26 mouse cellular contexts compared by ENCODE assay signal in genomic region chr1:36608211-36608610, GRCm38 (mm10). TPM values are rescaled to one million over a fixed set of nuclear protein-coding genes. Genes with fewer than 3 reads are reported as not detected.
DNase-seq lines count a peak whose midpoint lies in the region; ATAC-seq and TF ChIP-seq lines count a peak whose summit lies in the region.
"Had no signal": no experiment of that assay in that cellular context is flagged by ENCODE, and none has a peak within 500 bp of the region (broad histone marks: within the 10 kb centered on the region; RNA-seq: fewer than 3 reads in every experiment).

No protein-coding gene starts in this region.

- no peaks in the 10 kb centered on the region; the same call in 1 of the 2 replicates for H3K4me1 ChIP-seq in midbrain, embryonic 11.5 days (ENCODE audit: control insufficient read depth, insufficient read depth, low read length)
- 0 out of 2 replicates have a peak, but pooled peaks cover 2% of the 10 kb centered on the region for H3K4me1 ChIP-seq in midbrain, postnatal 0 days (ENCODE audit: insufficient read depth, low read length)
- H3K4me1 ChIP-seq in embryonic facial prominence, embryonic 15.5 days, result peaks cover 56% of the 10 kb centered on the region
- H3K4me1 ChIP-seq in intestine, postnatal 0 days (replicated peaks; ENCODE audit: control insufficient read depth, insufficient read depth, low read length), result peaks cover 3% of the 10 kb centered on the region
- H3K4me1 ChIP-seq: liver, embryonic 15.5 days had no signal

- DNase-seq in midbrain, embryonic 11.5 days (ENCODE audit: low spot score, missing footprints), result peak; percentile 57
- no peak for DNase-seq in midbrain, postnatal 0 days (ENCODE audit: low spot score)
- no peak for DNase-seq in gastrocnemius, adult 8-10 months (ENCODE audit: low spot score in 2 of 2)
- DNase-seq in c-Kit-positive CD71-positive TER-119-positive erythroid progenitor cells, embryonic 14.5 days (ENCODE audit: low spot score), result no peak
- DNase-seq: adrenal gland, adult 8-10 months; B cell, adult 2 months; cerebellum, adult 8-10 months; cerebellum, postnatal 25 days; forebrain, postnatal 0 days; gastrocnemius, postnatal 10 days; kidney, adult 11 months; kidney, postnatal 14 days; lung, embryonic 14.5 days; thymus, postnatal 14 days had no signal

- H3K9me3 ChIP-seq in midbrain, embryonic 11.5 days (ENCODE audit: control insufficient read depth, low read length), result no peaks in the 10 kb centered on the region
- H3K9me3 ChIP-seq in midbrain, postnatal 0 days (ENCODE audit: low read length), result no peaks in the 10 kb centered on the region
- no peaks in the 10 kb centered on the region for H3K9me3 ChIP-seq in embryonic facial prominence, embryonic 15.5 days (replicated peaks)
- H3K9me3 ChIP-seq in intestine, postnatal 0 days (ENCODE audit: control insufficient read depth), result no peaks in the 10 kb centered on the region
- H3K9me3 ChIP-seq: embryonic facial prominence, embryonic 13.5 days; forebrain, embryonic 12.5 days; heart, embryonic 15.5 days; limb, embryonic 12.5 days; liver, embryonic 15.5 days; midbrain, embryonic 12.5 days; neural tube, embryonic 13.5 days had no signal

- H3K36me3 ChIP-seq in midbrain, embryonic 11.5 days (ENCODE audit: control insufficient read depth, insufficient read depth, low read length), result no peaks in the 10 kb centered on the region
- no peaks in the 10 kb centered on the region for H3K36me3 ChIP-seq in midbrain, postnatal 0 days (ENCODE audit: insufficient read depth, low read length)
- no peaks in the 10 kb centered on the region for H3K36me3 ChIP-seq in embryonic facial prominence, embryonic 15.5 days
- no peaks in the 10 kb centered on the region for H3K36me3 ChIP-seq in intestine, postnatal 0 days (ENCODE audit: control insufficient read depth, insufficient read depth)
- H3K36me3 ChIP-seq: embryonic facial prominence, embryonic 13.5 days; forebrain, embryonic 12.5 days; heart, embryonic 15.5 days; limb, embryonic 12.5 days; liver, embryonic 15.5 days; midbrain, embryonic 12.5 days; neural tube, embryonic 13.5 days had no signal

- no peak overlapping the region for H3K4me2 ChIP-seq in midbrain, embryonic 11.5 days
- H3K4me2 ChIP-seq in midbrain, postnatal 0 days (ENCODE audit: low read depth, low read length, poor library complexity, severe bottlenecking), result no peak overlapping the region
- H3K4me2 ChIP-seq in embryonic facial prominence, embryonic 15.5 days (replicated peaks), result no peak overlapping the region
- no peak overlapping the region for H3K4me2 ChIP-seq in intestine, postnatal 0 days (replicated peaks; ENCODE audit: low read depth)
- H3K4me2 ChIP-seq: embryonic facial prominence, embryonic 13.5 days; forebrain, embryonic 12.5 days; heart, embryonic 15.5 days; limb, embryonic 12.5 days; liver, embryonic 15.5 days; lung, embryonic 14.5 days; midbrain, embryonic 12.5 days; neural tube, embryonic 13.5 days had no signal

- no peak overlapping the region for H3K4me3 ChIP-seq in midbrain, embryonic 11.5 days (ENCODE audit: low read depth, low read length)
- no peak overlapping the region for H3K4me3 ChIP-seq in midbrain, postnatal 0 days (ENCODE audit: low read depth, low read length)
- H3K4me3 ChIP-seq in embryonic facial prominence, embryonic 15.5 days (replicated peaks), result no peak overlapping the region
- no peak overlapping the region for H3K4me3 ChIP-seq in intestine, postnatal 0 days (ENCODE audit: low read depth, low read length)
- H3K4me3 ChIP-seq: embryonic facial prominence, embryonic 13.5 days; forebrain, embryonic 12.5 days; heart, embryonic 15.5 days; limb, embryonic 12.5 days; liver, embryonic 15.5 days; midbrain, embryonic 12.5 days; neural tube, embryonic 13.5 days had no signal

- H3K27me3 ChIP-seq in midbrain, embryonic 11.5 days (ENCODE audit: control insufficient read depth, insufficient read depth, low read length), result no peaks in the 10 kb centered on the region
- H3K27me3 ChIP-seq in midbrain, postnatal 0 days (ENCODE audit: insufficient read depth, low read length), result no peaks in the 10 kb centered on the region
- H3K27me3 ChIP-seq in embryonic facial prominence, embryonic 15.5 days, result no peaks in the 10 kb centered on the region
- H3K27me3 ChIP-seq in intestine, postnatal 0 days (replicated peaks; ENCODE audit: control insufficient read depth, insufficient read depth, low read length), result no peaks in the 10 kb centered on the region
- H3K27me3 ChIP-seq: embryonic facial prominence, embryonic 13.5 days; forebrain, embryonic 12.5 days; heart, embryonic 15.5 days; limb, embryonic 12.5 days; liver, embryonic 15.5 days; midbrain, embryonic 12.5 days; neural tube, embryonic 13.5 days had no signal

- ATAC-seq in midbrain, embryonic 11.5 days (ENCODE audit: low FRiP score), result no peak
- no peak for ATAC-seq in midbrain, postnatal 0 days (ENCODE audit: low FRiP score)
- no peak for ATAC-seq in embryonic facial prominence, embryonic 15.5 days (ENCODE audit: insufficient number of reproducible peaks, low FRiP score, low TSS enrichment, low read depth)
- ATAC-seq in intestine, postnatal 0 days, result peak; percentile 69
- no peak for ATAC-seq in megakaryocyte progenitor cell, adult 5-6 weeks (replicated peaks; ENCODE audit: poor library complexity)
- ATAC-seq: forebrain, postnatal 0 days; hindbrain, embryonic 16.5 days had no signal

- WGBS in midbrain, embryonic 11.5 days, result 76% methylated on average over 4 of the region's 4 CpGs
- 76% methylated on average over 4 of the region's 4 CpGs for whole genome bisulfite sequencing in midbrain, postnatal 0 days
- WGBS in embryonic facial prominence, embryonic 15.5 days, result 70% methylated on average over 4 of the region's 4 CpGs
- 35% methylated on average over 4 of the region's 4 CpGs for WGBS in intestine, postnatal 0 days

- no peak for TF ChIP-seq CTCF in midbrain, postnatal 0 days (IDR thresholded peaks at IDR 0.05)
- TF ChIP-seq CTCF in intestine, postnatal 0 days (IDR thresholded peaks at IDR 0.05; ENCODE audit: low read depth), result peak; percentile 42

- H3K27ac ChIP-seq in midbrain, embryonic 11.5 days (ENCODE audit: low read depth, low read length), result no peak overlapping the region
- H3K27ac ChIP-seq in midbrain, postnatal 0 days (ENCODE audit: low read depth, low read length), result no peak overlapping the region
- H3K27ac ChIP-seq in embryonic facial prominence, embryonic 15.5 days (replicated peaks), result peak overlapping the region; percentile 81; the same call in 1 of the 2 replicates
- H3K27ac ChIP-seq in intestine, postnatal 0 days (ENCODE audit: low read depth, low read length), result no peak overlapping the region
- H3K27ac ChIP-seq: forebrain, embryonic 12.5 days; limb, embryonic 12.5 days; liver, embryonic 15.5 days; macrophage; midbrain, embryonic 12.5 days; neural tube, embryonic 13.5 days had no signal

- H3K9ac ChIP-seq in midbrain, embryonic 11.5 days (ENCODE audit: low read length), result no peak overlapping the region
- no peak overlapping the region for H3K9ac ChIP-seq in midbrain, postnatal 0 days (replicated peaks; ENCODE audit: low read length, poor library complexity, severe bottlenecking)
- no peak overlapping the region for H3K9ac ChIP-seq in embryonic facial prominence, embryonic 15.5 days
- no peak overlapping the region for H3K9ac ChIP-seq in intestine, postnatal 0 days (ENCODE audit: low read depth, low read length)
- H3K9ac ChIP-seq: embryonic facial prominence, embryonic 13.5 days; forebrain, embryonic 12.5 days; forebrain, postnatal 0 days; heart, embryonic 15.5 days; limb, embryonic 12.5 days; liver, embryonic 15.5 days; lung, embryonic 14.5 days; midbrain, embryonic 12.5 days; neural tube, embryonic 13.5 days had no signal

RNA-seq across cellular contexts. Expression of gene Sema4c, which starts 50.1 kb away (rescaled TPM):
- 3.1 and 3.4 TPM in 2 replicates for polyA plus RNA-seq in midbrain, embryonic 11.5 days (2014; fragmentation: Nextera tagmentation; extraction: Ambion mirVana)
- 30.0 and 32.7 TPM in 2 replicates for total RNA-seq in midbrain, postnatal 0 days (2014; rRNA removed)
- polyA plus RNA-seq in midbrain, postnatal 0 days (2015; fragmentation: Nextera tagmentation; extraction: Ambion mirVana), result 14.7 and 18.0 TPM in 2 replicates
- 18.6 and 19.6 TPM in 2 replicates for polyA plus RNA-seq in embryonic facial prominence, embryonic 15.5 days (2015; fragmentation: Nextera tagmentation; extraction: Ambion mirVana)
- 3.5 and 3.9 TPM in 2 replicates for polyA plus RNA-seq in intestine, postnatal 0 days (2015; fragmentation: Nextera tagmentation; extraction: Ambion mirVana)
- 1 to 10 TPM; 2.7 to 5.2 (median 4.6) TPM for total RNA-seq in gastrocnemius, adult 8-10 months (2022)
- total RNA-seq in megakaryocyte progenitor cell, adult 5-6 weeks (2015), result 0.42 and 0.66 TPM in 2 replicates
- 0.64 and 1.00 TPM in 2 replicates for total RNA-seq in megakaryocyte progenitor cell, adult 5-6 weeks (2017)
